Mouse (Mus musculus): ENCODE data around the gene H2-Q2.
"Not testable (repeated sequence)": the region's sequence is repeated elsewhere in the genome, so short reads cannot be mapped to it uniquely, and the experiment has no call there.

The H2-Q2 gene

DNA sequence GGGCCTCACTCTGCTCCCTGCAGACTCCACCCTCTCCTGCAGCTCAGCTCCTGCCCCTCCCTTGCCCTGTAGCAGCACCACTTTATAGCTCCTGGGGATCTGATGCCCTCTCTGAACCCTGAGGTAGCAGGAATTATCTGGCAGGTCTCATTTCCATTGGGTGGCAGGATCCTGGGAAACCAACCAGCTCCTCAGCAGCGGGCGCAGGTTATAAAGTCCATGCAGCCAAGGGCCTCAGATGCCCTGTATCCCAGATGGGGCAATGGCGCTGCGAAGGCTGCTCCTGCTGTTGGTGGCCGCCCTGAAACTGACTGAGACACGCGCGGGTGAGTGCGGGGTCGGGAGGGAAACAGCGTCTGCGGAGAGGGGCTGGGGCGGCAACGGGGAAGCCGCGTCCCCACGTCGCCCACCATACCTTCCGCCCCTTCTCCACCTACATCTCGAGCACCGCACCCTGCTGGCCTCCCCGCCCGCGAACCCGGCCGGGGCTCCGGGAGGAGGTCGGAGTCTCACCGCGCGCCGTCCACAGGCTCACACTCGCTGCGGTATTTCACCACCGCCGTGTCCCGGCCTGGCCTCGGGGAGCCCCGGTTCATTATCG lies at the start of gene H2-Q2:
H2-Q2 (plus strand) TSS at position 172 of the 601 bp plus-strand sequence.
- DNase-seq (ENCODE audit: low spot score in 2 of 2): no peak

DNA sequence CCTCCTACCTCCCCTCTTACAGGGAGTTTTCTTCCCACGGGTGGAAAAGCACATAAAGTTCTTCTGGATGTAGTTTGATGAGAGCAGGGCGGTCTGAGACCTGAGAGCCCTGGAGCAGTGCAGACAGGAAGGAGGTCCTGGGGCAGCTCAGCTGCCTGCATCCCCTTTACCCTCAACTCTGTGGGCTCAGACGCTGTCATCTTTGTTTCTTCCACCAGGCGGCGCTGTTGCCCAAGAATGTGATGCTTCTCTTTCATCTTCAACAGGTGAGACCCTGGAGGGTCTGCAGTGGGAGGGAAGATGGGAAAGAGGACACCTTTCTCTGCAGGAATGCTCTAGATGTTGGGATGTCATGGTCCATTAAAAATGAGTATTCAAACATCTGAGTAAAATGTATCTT lies 46.2 kb upstream of the H2-Q2 start:
- DNase-seq (ENCODE audit: low spot score in 2 of 2): peak; percentile 51 to 65

DNA sequence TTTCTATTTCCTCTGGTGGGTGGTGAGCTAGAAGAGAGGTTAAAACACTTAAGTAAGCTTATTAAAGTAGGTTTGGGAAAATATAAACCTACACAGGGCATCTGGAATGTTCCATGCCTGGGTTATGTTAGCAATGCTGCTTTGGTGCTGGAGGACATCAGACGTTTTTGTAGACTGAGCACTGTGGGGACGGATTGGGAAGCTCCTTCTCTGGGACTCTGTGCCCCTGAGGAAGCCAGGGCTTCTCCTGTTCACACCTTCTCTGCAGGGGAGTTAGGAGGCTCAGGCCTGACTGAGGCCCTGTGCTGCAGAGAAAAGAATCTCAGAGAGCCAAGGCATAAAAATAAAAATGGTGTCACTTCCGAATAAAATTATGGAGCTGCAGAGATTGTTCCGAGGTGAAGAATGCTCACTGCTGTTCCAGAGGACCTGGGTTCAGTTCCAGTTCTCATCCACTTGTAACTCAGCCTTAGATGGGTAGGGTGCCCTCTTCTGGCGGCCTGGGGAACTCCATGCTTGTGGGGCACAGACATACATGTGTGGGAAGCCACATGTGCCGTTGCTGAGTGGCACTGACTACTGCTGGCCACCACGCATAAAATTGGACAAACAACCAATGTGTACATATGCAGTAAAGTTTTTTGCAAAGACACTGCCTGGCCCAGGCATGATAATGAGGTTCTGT lies 41.6 kb upstream of the H2-Q2 start:
- not testable (repeated sequence) for DNase-seq (ENCODE audit: low spot score in 2 of 2)

DNA sequence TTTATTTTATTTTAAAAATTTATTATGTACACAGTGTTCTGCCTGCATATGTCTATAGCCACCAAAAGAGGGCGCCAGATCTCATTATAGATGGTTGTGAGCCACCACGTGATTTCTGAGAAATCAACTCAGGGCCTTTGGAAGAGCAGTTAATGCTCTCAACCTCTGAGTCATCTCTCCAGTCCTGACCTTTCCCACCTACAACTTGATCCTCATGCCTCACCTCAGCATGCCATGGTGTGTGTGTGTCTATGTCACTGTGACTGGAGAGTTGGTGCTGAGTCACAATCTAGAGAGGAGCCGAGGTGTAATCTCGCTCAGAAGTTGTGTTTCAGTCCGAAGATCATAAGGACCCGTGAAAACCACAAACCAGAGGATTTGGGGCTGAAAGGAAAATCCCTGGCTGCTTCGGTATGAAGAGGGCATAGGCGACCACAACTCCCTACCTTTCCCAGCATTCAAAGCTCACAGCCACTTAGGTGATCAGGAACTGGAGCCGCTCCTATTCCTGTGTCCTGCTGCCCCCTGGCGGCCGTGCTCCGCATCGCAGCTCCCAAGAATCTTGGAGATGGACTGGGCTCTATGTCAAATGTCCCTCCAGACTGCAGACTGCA lies 40.3 kb upstream of the H2-Q2 start:
- DNase-seq (ENCODE audit: low spot score in 2 of 2): peak; percentile 80 to 89

DNA sequence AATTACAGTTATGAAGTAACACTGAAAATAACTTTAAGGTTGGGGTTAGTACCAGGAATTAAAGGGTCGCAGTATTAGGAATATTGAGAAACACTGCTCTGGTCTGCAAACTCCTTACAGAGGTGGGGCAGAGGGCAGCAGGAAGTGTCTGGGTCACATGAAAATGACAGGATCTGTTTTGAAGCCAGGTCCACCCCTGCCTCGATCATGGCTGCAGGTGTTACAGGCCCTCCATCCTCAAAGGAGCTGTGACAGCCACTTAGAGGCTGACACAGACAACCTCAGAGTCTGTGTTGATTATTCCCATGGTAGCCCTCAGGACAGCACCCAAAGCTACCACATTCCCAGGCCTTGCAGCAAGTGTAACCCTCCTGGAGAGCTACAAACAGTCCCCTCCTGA lies 38.8 kb upstream of the H2-Q2 start:
- DNase-seq (ENCODE audit: low spot score in 2 of 2): no peak

DNA sequence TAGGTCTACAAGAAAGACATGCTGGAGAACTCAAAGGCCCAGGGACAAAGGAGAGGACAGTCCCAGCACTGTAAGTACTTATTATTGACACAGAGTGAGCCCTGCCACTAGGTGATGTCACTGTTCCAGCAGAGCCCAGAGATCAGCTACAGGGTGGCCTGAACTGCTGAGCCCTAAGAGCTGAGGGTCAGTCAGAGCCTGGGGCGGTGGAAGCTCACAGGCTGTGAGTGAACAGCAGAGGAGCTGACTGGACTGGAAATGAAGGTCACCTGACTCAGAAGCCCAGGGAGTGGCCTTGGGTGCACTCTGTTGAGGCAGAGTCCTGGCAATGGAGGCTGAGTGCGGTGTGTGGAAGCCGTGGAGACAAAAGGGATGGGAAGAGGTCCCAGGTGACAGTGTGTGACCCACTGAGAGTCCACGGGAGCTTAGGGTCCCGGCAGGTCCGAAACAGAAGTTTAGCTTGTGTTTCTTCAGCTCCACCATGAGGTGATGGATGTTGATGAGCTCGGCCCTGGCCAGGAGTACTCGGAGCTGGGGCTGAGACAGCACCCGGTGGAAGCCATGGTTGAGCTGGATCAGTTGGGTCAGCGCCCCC lies 38.2 kb upstream of the H2-Q2 start:
- DNase-seq (ENCODE audit: low spot score in 2 of 2): no peak

DNA sequence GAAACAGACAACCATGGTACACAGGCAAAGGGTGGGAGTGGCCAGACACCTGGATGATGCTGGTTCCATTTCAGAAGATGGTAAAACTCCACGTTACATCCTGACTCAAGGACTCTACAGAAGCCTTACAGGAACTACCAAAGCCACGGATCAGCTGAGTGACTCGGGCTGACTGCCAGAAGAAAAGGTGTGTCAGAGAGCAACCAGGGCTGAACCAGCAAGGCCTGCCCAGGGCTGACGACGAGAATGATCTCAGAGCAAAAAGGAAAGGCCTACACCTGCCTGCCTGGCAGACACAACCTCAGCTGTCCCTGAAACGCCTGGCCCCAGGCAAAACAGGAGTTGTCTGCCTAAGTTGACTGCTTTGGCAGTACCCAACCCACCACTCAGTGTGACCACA lies 37.6 kb upstream of the H2-Q2 start:
- DNase-seq (ENCODE audit: low spot score in 2 of 2): no peak

DNA sequence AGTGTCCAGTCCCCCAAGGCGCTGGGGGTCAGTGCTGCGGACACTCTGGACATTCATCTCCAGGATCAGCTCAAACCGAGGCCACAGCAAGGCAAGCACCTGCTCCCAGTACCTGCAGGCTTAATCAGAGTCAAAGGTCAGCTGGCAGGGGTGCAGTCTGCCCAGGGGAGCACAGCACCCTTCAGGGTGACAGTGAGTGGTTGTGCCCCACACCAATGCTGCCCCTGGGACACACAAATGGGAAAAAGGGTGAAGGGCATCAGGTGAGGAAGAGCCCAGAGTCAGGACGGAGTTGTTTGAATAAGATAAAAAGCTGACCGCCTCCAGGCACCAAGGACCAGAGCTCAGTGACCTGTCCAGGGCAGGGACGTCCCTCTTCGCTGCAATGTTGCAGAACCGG lies 37.1 kb upstream of the H2-Q2 start:
- DNase-seq (ENCODE audit: low spot score in 2 of 2): not testable (repeated sequence)

DNA sequence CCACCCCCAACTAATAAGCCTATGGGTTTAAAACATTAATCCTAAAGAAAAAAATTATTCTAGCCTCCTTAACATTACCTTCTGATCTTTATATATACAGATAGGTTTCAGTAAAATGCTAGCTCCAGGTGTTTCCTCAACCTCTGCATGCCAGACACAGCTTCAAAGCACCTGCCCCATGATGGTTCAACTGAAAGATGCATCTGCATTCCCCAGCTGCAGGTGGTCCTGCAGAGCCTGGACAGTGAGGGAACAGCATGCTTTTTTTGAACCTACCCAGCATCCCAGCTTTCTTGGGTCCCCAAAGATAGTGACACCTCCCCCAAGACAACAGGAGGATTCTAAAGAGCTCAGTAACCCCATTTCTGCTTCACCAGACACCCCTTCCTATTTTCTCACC lies 23.4 kb upstream of the H2-Q2 start:
- DNase-seq (ENCODE audit: low spot score in 2 of 2): no peak

DNA sequence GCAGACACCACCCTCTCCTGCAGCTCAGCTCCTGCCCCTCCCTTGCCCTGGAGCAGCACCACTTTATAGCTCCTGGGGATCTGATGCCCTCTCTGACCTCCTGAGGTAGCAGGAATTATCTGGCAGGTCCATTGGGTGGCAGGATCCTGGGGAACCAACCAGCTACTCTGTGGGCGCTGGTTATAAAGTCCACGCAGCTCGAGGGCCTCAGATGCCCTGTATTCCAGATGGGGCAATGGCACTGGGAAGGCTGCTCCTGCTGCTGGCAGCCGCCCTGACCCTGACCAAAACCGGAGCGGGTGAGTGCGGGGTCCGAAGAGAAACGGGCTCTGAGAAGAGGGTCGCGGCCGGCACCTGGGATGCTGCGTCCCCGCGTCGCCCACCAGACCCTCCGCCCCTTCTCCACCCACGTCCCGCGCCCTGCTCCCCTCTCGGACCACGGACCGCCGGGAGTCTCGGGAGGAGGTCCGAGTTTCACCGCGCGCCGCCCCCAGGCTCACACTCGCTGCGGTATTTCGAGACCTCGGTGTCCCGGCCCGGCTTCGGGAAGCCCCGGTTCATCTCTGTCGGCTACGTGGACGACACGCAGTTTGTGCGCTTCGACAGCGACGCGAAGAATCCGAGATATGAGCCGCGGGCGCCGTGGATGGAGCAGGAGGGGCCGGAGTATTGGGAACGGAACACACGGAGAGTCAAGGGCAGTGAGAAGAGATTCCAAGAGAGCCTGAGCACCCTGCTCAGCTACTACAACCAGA lies 21.5 kb upstream of the H2-Q2 start, which contains the start of gene H2-Q1:
H2-Q1 (plus strand) TSS at position 79 of the 755 bp plus-strand sequence.
- no peak for DNase-seq (ENCODE audit: low spot score in 2 of 2)

DNA sequence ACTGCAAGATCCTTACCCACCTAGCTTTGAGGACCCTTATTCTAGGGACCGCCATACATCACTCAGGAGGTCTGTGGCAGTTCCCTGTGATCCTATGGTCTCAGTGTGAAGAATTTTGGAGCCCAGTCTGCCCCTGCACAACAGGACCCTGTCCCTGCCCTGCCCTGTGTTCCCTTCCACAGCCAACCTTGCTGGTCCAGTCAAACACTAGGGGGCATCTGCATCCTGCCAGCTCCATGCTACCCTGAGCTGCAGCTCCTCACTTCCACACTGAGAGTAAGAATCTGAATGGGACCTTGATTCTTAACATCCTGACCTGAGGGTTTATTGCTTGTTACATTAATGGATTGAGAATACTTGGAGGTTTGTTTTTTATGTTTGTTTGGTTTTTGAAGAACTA lies 16.9 kb upstream of the H2-Q2 start:
- not testable (repeated sequence) for DNase-seq (ENCODE audit: low spot score in 2 of 2)

DNA sequence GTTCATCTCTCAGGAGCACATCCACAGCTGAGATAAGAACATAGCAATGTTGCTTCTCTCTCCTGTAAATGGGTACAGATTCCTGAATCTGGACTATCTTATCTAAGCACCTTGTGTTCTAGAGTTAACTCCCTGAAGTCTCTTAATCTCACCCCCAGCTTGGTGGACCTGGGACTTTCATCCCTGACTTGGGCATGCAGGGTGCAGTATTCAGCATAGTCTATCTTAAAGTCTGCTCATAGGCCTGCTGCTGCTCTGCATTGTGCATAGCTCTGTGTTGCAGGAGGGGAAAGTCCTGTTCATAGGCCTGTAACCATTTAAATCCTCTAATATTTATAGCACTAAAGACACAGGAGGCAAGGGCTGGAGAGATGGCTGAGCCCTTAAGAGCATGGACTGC lies 16.0 kb upstream of the H2-Q2 start:
- not testable (repeated sequence) for DNase-seq (ENCODE audit: low spot score in 2 of 2)

DNA sequence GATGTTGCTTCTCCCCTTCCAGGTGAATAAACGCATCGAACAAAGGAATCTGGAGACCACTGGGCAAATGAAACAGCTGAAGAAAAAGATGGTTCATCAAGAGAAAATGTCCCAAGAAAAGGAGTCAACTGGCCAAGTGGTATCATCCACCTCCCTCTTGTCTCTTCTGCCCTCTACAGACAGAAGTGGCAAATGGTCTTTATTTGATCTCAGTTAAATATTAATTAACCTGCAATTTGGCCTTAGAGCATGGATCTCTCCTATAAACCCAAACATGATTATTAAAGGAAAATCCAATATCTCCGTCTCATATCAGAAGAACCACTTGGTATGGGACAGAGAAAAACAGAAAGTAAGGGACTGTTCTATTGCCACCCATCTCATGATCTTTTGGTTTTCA lies 12.3 kb upstream of the H2-Q2 start:
- DNase-seq (ENCODE audit: low spot score in 2 of 2): not testable (repeated sequence)

DNA sequence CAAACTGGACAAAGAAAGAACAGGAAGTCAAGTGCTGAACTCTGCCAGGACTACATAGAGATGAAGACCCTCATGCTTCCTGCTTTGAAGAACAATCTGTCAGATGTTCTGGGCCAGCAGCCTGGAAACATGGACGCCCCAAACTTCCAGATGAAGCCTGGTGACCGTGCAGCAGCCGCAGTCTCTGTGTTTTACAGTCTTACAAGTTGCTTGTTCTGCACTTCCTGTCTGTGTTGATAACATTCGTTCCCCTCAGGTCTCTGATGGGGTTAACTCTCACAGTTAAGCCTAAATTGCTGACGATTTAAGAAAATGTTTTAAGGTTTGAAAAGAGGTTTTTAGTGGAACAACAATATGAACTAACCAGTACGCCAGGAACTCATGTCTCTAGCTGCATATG lies 10.5 kb upstream of the H2-Q2 start:
- not testable (repeated sequence) for DNase-seq (ENCODE audit: low spot score in 2 of 2)

DNA sequence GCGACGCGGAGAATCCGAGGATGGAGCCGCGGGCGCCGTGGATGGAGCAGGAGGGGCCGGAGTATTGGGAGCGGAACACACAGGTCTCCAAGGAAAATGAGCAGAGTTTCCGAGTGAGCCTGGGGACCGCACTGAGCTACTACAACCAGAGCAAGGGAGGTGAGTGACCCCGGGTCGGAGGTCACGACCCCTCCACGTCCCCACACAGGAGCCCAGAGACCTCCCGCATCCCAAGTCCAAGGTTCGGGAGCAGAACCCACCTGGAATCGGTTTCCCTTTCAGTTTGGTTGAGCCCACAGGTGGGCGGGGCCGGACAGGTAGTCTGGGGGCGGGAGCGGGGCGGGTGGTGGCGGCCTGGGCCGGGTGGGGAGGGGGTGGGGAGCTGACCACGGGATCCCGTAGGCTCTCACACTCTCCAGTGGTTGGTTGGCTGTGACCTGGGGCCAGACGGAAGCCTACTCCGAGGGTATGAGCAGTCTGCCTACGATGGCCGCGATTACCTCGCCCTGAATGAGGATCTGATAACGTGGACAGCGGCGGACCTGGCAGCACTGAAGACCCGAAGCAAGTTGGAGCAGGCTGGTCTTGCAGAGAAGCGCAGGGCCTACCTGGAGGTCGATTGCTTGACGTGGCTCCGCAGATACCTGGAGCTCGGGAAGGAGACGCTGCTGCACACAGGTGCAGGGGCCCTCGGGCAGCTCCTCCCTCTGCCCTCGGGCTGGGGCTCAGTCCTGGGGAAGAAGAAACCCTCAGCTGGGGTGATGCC lies 852 bp downstream of the H2-Q2 start:
- DNase-seq (ENCODE audit: low spot score in 2 of 2): no peak

DNA sequence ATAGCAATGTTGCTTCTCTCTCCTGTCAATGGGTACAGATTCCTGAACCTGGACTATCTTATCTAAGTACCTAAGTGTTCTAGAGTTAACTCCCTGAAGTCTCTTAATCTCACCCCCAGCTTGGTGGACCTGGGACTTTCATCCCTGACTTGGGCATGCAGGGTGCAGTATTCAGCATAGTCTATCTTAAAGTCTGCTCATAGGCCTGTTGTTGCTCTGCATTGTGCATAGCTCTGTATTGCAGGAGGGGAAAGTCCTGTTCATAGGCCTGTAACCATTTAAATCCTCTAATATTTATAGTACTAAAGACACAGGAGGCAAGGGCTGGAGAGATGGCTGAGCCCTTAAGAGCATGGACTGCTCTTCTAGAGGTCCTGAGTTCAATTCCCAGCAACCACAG lies 5.6 kb downstream of the H2-Q2 start:
- not testable (repeated sequence) for DNase-seq (ENCODE audit: low spot score in 2 of 2)

DNA sequence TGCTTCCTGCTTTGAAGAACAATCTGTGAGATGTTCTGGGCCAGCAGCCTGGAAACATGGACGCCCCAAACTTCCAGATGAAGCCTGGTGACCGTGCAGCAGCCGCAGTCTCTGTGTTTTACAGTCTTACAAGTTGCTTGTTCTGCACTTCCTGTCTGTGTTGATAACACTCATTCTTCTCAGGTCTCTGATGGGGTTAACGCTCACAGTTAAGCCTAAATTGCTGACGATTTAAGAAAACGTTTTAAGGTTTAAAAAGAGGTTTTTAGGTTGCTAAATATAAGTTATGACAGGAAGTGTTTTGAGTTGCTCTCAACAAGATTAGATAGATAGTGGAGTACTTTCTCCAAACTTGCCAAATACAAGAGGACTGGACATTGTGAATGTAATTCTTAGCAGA lies 11.2 kb downstream of the H2-Q2 start:
- not testable (repeated sequence) for DNase-seq (ENCODE audit: low spot score in 2 of 2)

DNA sequence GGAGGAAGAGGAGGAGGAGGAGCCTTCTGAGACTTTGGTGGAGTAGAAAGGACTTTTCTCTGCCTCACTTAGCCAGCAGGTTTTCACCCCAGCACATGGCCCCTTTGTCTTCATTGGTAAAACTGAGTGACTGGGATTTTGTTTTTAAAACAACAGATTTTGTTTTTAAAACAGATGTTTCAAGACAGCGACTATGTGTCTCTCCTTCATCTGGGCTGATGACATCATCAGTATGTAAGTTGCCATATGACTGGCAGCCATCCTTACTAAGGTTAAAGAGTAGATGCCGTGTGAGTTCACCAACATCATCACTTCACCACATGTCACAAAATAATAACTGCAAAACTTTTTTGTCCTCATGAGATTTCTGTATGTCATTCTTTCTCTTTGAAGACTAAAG lies 12.0 kb downstream of the H2-Q2 start:
- no peak for DNase-seq (ENCODE audit: low spot score in 2 of 2)

DNA sequence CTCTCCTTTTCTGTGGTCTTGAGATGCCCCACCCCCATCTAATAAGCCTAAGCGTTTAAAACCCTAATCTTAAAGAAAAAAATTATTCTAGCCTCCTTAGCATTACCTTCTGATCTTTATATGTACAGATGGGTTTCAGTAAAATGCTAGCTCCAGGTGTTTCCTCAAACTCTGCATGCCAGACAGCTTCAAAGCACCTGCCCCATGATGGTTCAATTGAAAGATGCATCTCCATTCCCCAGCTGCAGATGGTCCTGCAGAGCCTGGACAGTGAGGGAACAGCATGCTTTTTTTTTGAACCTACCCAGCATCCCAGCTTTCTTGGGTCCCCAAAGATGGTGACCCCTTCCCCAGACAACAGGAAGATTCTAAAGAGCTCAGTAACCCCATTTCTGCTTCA lies 15.0 kb downstream of the H2-Q2 start:
- DNase-seq (ENCODE audit: low spot score in 2 of 2): no peak

DNA sequence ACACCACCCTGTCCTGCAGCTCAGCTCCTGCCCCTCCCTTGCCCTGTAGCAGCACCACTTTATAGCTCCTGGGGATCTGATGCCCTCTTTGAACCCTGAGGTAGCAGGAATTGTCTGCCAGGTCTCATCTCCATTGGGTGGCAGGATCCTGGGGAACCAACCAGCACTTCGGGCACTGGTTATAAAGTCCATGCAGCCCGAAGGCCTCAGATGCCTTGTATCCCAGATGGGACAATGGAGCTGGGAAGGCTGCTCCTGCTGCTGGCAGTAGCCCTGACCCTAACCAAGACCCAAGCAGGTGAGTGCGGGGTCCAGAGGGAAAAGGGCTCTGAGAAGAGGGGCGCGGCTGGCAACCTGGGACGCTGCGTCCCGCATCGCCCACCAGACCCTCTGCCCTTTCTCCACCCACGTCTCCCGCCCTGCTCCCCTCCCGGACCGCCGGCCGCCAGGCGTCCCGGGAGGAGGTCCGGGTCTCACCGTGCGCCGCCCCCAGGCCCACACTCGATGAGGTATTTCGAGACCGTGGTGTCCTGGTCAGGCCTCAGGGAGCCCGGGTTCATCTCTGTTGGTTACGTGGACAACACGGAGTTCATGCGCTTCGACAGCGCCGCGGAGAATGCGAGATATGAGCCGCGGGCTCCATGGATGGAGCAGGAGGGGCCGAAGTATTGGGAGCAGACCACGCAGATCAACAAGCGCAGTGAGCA lies 16.9 kb downstream of the H2-Q2 start:
- DNase-seq (ENCODE audit: low spot score in 2 of 2): no peak

DNA sequence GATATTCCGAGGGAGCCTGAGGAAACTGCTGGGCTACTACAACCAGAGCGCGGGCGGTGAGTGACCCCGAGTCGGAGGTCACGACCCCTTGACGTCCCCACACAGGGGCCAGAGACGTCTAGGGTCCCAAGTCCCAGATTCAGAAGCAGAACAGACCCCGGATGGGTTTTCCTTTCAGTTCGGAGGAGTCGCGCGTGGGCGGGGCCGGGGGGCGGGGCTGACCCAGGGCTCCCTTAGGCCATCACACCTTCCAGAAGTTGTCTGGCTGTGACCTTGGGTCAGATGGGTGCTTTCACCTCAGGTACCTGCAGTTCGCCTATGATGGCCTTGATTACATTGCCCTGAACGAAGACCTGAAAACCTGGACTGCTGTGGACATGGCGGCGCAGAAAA lies 17.4 kb downstream of the H2-Q2 start:
- DNase-seq (ENCODE audit: low spot score in 2 of 2): no peak

Data from spleen, postnatal 36 days (tissue).